Mouse (Mus musculus) neural tube, embryonic 12.5 days (tissue): ENCODE data around the gene Nup205. TPM values are rescaled to one million over a fixed set of nuclear protein-coding genes. Genes with fewer than 3 reads are reported as not detected.
"Not testable (repeated sequence)": the region's sequence is repeated elsewhere in the genome, so short reads cannot be mapped to it uniquely, and the experiment has no call there.

Experiments
- ATAC-seq: fragments of 200-750 bp; cut with Nextera tagmentation; 2 replicates; pipeline ENCODE4 v1.8.0; 2017; ENCODE audit warnings: low read depth, mild to moderate bottlenecking, moderate TSS enrichment, moderate library complexity; ENCODE audit not compliant: low FRiP score
- H3K27ac ChIP-seq: fragments of 300-500 bp; sonication (generic); 2 replicates; pipeline ENCODE4 v1.5.1; 2016
- H3K27me3 ChIP-seq: fragments of 300-500 bp; sonication (generic); replicated peaks from 2 replicates; pipeline ENCODE4 v1.6.1; 2016; ENCODE audit warnings: mild to moderate bottlenecking
- H3K36me3 ChIP-seq: fragments of 300-500 bp; sonication (generic); 2 replicates; pipeline ENCODE4 v1.6.1; 2016; ENCODE audit warnings: mild to moderate bottlenecking
- H3K4me1 ChIP-seq: fragments of 300-500 bp; sonication (generic); 2 replicates; pipeline ENCODE4 v1.6.1; 2016
- H3K4me2 ChIP-seq: fragments of 300-500 bp; sonication (generic); replicated peaks from 2 replicates; pipeline ENCODE4 v1.6.1; 2016; ENCODE audit warnings: mild to moderate bottlenecking
- H3K4me3 ChIP-seq: fragments of 300-500 bp; sonication (generic); 2 replicates; pipeline ENCODE4 v1.5.1; 2016
- H3K9ac ChIP-seq: fragments of 300-500 bp; sonication (generic); 2 replicates; pipeline ENCODE4 v1.6.1; 2016; ENCODE audit warnings: mild to moderate bottlenecking
- H3K9me3 ChIP-seq: fragments of 300-500 bp; sonication (generic); 2 replicates; pipeline ENCODE4 v1.6.1; 2016; ENCODE audit warnings: mild to moderate bottlenecking
- WGBS: fragments of 180-500 bp; shearing (Covaris S2); methylation state at CpG from one replicate; pipeline ENCODE4 v1.1.7; 2016; 5-methylcytosine and 5-hydroxymethylcytosine counted together
- polyA plus RNA-seq: library from polyadenylated mRNA; unstranded; fragments of >200 nt; fragmentation: Nextera tagmentation; extraction: Ambion mirVana; gene quantifications from 2 replicates; pipeline ENCODE4 v1.2.1, GENCODE M21; 2016

Gene Nup205
- polyA plus RNA-seq, 1 experiment from 2014 or later: 37.0 TPM

DNA sequence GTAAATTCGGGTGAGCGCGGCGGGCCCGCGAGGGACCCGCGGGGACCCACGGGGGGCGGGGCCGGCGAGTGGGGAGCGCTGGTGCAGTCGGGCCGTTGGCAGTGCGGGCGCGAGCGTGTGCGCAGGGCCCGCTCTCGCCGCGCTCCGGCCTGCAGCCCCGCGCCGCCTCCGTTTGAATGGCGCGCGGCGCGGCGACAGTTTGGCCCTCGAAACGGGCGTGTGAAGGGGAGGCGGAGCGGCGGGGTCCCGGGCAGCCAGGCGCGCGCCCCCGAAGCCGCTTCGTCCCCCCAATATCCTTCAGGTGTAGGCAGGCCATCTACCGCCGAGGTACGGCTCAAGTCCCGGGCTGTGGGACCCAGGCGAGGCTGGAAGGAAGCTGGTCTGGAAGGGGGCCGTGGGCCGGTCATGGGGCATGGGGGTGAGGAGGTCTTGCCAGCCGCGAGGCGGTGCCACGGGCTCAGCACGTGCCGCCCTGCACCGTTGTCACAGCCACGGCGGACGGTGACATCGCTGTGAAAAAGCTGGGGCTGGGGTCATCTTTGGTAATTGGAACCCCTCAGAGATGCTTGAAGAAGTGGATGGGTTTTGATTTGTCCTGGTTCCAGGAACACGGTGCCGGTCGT, 540 bp downstream of the Nup205 start:
- Histone ChIP-seq H3K36me3 (no peaks in the 10 kb centered on the region), H3K4me3 (peak overlapping the region; percentile 85), H3K27ac (peak overlapping the region; percentile 89), H3K4me1 (peaks cover 3% of the 10 kb centered on the region; the same call in 1 of the 2 replicates), H3K9ac (peak overlapping the region; percentile 83), H3K27me3 (no peaks in the 10 kb centered on the region), H3K9me3 (no peaks in the 10 kb centered on the region), H3K4me2 (peak overlapping the region; percentile 82)
- peak; percentile 81 for ATAC-seq
- under 1% methylated on average over 69 of the region's 69 CpGs for WGBS

- not testable (repeated sequence) for ATAC-seq, H3K4me1 ChIP-seq, H3K4me3 ChIP-seq, H3K9me3 ChIP-seq, H3K27me3 ChIP-seq, H3K9ac ChIP-seq, H3K27ac ChIP-seq, H3K4me2 ChIP-seq, H3K36me3 ChIP-seq
- WGBS: 92% methylated on average over 3 of the region's 3 CpGs
Measured at GRCm38 (mm10) chr6:35179299-35179698, 2.1 kb downstream of the Nup205 start.

GRCm38 (mm10) chr6:35184781-35185180, 7.6 kb downstream of the Nup205 start:
- WGBS: 95% methylated on average over 1 of the region's 1 CpGs
- Histone ChIP-seq H3K9ac (no peak overlapping the region), H3K27me3 (no peaks in the 10 kb centered on the region), H3K36me3 (peaks cover 32% of the 10 kb centered on the region), H3K4me3 (no peak overlapping the region), H3K27ac (no peak overlapping the region), H3K4me2 (no peak overlapping the region), H3K9me3 (no peaks in the 10 kb centered on the region), H3K4me1 (no peaks in the 10 kb centered on the region)
- ATAC-seq: no peak

DNA sequence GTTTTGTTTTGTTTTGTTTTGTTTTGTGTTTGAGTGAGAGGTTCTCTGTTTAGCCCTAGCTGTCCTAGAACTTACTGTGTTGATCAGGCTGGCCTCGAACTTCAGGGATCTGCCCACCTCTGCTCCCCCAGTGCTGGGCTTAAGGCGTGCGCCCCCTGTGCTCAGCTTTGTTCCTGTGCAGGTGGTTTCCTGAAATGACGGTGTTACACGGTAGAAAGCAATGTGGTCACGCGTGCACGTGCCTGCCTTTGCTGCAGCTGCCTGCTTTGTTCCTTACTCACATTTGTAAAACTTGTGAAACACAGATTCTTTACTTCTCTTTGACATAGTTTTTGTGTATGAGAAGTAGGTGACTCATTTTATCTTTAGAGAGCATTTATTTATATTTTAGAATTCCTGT, 14.0 kb downstream of the Nup205 start:
- Histone ChIP-seq H3K36me3 (peaks cover 82% of the 10 kb centered on the region), H3K4me2 (no peak overlapping the region), H3K27ac (no peak overlapping the region), H3K27me3 (no peaks in the 10 kb centered on the region), H3K4me3 (no peak overlapping the region), H3K9me3 (no peaks in the 10 kb centered on the region), H3K4me1 (no peaks in the 10 kb centered on the region), H3K9ac (no peak overlapping the region)
- WGBS: 94% methylated on average over 8 of the region's 8 CpGs
- ATAC-seq: no peak

GRCm38 (mm10) chr6:35225696-35226095, 48.5 kb downstream of the Nup205 start:
- H3K4me2 ChIP-seq: no peak overlapping the region
- 86% methylated on average over 4 of the region's 4 CpGs for WGBS
- ATAC-seq: no peak
- H3K27me3 ChIP-seq: no peaks in the 10 kb centered on the region
- no peaks in the 10 kb centered on the region for H3K4me1 ChIP-seq
- H3K27ac ChIP-seq: no peak overlapping the region
- H3K9ac ChIP-seq: no peak overlapping the region
- H3K9me3 ChIP-seq: no peaks in the 10 kb centered on the region
- peaks cover 42% of the 10 kb centered on the region for H3K36me3 ChIP-seq
- no peak overlapping the region for H3K4me3 ChIP-seq

GRCm38 (mm10) chr6:35229415-35229814, 52.2 kb downstream of the Nup205 start:
- Histone ChIP-seq H3K36me3 (peaks cover 63% of the 10 kb centered on the region), H3K27me3 (no peaks in the 10 kb centered on the region), H3K9ac (no peak overlapping the region), H3K9me3 (no peaks in the 10 kb centered on the region), H3K4me2 (no peak overlapping the region), H3K4me1 (no peaks in the 10 kb centered on the region), H3K4me3 (no peak overlapping the region), H3K27ac (no peak overlapping the region)
- 98% methylated on average over 1 of the region's 1 CpGs for WGBS
- ATAC-seq: no peak

DNA sequence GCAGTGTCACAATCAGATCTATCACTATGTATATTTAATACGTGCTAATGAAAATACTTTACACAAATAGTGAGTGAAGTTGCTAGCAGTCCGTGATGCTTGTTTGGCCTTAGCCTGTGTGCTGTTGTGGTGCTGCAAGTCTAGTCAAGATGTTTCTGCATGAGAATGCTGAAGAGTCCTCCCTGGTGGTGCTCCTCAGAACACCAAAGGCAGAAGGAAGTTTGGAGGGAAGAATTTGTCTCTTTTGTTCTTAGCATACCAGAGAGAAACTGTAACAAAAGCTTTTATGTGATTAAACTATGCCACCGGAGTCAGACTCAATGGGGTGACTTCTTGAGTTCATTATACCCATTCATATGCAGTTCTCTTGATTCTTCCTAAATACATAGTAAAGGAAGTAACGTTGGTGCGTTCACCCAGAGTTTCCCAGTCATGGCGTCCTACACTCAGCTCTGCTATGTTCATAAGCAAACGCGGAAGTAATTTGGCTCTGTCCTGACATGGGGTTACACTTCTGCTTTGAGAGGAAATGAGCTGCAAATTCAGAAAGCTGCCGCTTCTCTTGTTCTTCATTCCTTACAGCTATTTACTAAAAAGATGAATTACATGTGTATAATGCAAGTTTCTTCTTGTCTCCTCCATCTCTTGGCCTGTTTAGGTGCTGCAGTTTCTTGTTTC, 59.0 kb downstream of the Nup205 start:
- Histone ChIP-seq H3K27me3 (no peaks in the 10 kb centered on the region), H3K4me2 (no peak overlapping the region), H3K9ac (no peak overlapping the region), H3K27ac (no peak overlapping the region), H3K4me1 (no peaks in the 10 kb centered on the region), H3K4me3 (no peak overlapping the region), H3K36me3 (peaks cover 79% of the 10 kb centered on the region), H3K9me3 (no peaks in the 10 kb centered on the region)
- WGBS: 67% methylated on average over 9 of the region's 9 CpGs
- no peak for ATAC-seq

GRCm38 (mm10) chr6:35243252-35243651, 66.0 kb downstream of the Nup205 start:
- Histone ChIP-seq H3K36me3 (peaks cover 76% of the 10 kb centered on the region), H3K4me3 (no peak overlapping the region), H3K27ac (no peak overlapping the region), H3K4me1 (no peaks in the 10 kb centered on the region), H3K9me3 (0 out of 2 replicates have a peak, but pooled peaks cover 4% of the 10 kb centered on the region), H3K9ac (no peak overlapping the region), H3K4me2 (no peak overlapping the region), H3K27me3 (no peaks in the 10 kb centered on the region)
- over 99% methylated on average over 4 of the region's 4 CpGs for WGBS
- no peak for ATAC-seq

- no peak overlapping the region for H3K27ac ChIP-seq
- WGBS: 91% methylated on average over 9 of the region's 9 CpGs
Measured at GRCm38 (mm10) chr6:35243989-35244388, 66.8 kb downstream of the Nup205 start.

DNA sequence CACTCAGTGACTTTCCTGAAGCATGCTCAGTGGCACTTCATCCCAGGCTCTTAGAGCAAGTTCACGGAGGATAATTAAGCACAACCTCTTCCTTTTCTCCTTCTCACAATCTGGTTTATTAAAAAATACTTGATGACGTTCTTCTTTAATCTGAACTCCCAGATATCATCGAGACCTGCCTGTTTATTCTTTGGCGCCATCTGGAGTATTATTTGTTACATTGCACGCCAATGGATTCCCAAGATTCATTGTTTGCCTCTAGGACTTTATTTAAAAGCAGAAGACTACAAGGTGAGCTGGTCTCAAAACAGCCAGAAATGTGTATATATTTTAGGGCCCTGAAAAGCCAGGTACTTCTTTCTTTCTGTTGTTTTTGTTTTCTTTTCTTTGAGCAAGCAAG, 67.9 kb downstream of the Nup205 start:
- Histone ChIP-seq H3K9ac (no peak overlapping the region), H3K36me3 (peaks cover 63% of the 10 kb centered on the region), H3K4me3 (no peak overlapping the region), H3K27me3 (no peaks in the 10 kb centered on the region), H3K4me1 (no peaks in the 10 kb centered on the region), H3K9me3 (0 out of 2 replicates have a peak, but pooled peaks cover 4% of the 10 kb centered on the region), H3K4me2 (no peak overlapping the region), H3K27ac (no peak overlapping the region)
- 78% methylated on average over 5 of the region's 5 CpGs for WGBS
- ATAC-seq: no peak

More at GRCm38 (mm10) chr6:35243989-35244388, 66.8 kb downstream of the Nup205 start:
- H3K36me3 ChIP-seq: peaks cover 70% of the 10 kb centered on the region
- 0 out of 2 replicates have a peak, but pooled peaks cover 4% of the 10 kb centered on the region for H3K9me3 ChIP-seq
- H3K4me3 ChIP-seq: no peak overlapping the region
- no peaks in the 10 kb centered on the region for H3K4me1 ChIP-seq
- no peak for ATAC-seq
- H3K27me3 ChIP-seq: no peaks in the 10 kb centered on the region
- H3K9ac ChIP-seq: no peak overlapping the region
- no peak overlapping the region for H3K4me2 ChIP-seq

DNA sequence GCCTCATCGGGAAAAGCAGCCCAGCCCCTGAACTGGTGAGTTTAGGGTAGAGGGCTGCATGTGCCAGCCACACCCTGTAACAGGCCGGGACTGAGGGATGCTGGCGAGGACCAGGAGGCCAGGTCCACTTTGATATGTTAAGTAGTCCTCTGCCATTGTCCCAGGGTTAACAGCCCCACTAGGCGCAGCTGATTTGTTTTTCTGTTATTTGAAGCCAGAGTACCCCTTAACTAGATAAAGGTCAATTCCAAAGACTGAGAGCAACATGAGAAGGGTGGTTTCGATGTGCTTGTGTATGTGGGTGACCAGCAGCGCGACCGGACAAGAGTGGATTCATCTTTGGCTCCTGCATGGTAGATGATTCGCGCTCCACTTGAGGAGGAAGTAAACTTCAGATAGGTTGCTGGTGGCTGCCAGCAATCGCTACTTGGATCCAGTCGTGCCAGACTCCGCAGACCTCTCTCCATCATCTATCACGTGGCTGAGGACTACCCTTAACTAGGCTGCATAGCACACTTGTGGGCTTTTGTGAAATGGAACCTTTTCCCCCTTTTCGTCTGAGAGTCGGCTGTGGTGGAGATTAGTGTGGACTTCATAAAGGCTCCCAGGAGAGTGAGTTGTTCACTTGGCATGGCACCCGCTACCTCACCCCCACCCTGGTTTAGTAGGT, 74.7 kb downstream of the Nup205 start:
- peak overlapping the region; percentile 75; the same call in 1 of the 2 replicates for H3K4me3 ChIP-seq
- no peak for ATAC-seq
- peak overlapping the region; percentile 75 for H3K4me2 ChIP-seq
- no peaks in the 10 kb centered on the region for H3K9me3 ChIP-seq
- peaks cover 3% of the 10 kb centered on the region; the same call in 1 of the 2 replicates for H3K36me3 ChIP-seq
- H3K9ac ChIP-seq: peak overlapping the region; percentile 74; the same call in 1 of the 2 replicates
- H3K27me3 ChIP-seq: no peaks in the 10 kb centered on the region
- H3K4me1 ChIP-seq: peaks cover 22% of the 10 kb centered on the region
- H3K27ac ChIP-seq: no peak overlapping the region
- WGBS: 64% methylated on average over 17 of the region's 17 CpGs
